Mouse (Mus musculus) forebrain, embryonic 12.5 days (tissue): Measurements from ENCODE around the gene Phlda1. TPM values are rescaled to one million over a fixed set of nuclear protein-coding genes. Genes with fewer than 3 reads are reported as not detected.

ENCODE experiments used
- ATAC-seq: fragments of 200-750 bp; cut with Nextera tagmentation; 2 replicates; pipeline ENCODE4 v1.8.0; 2017; ENCODE audit warnings: moderate TSS enrichment; ENCODE audit not compliant: low FRiP score
- H3K27ac ChIP-seq: fragments of 300-500 bp; sonication (generic); 2 replicates; pipeline ENCODE4 v1.5.1; 2016; ENCODE audit warnings: mild to moderate bottlenecking
- H3K27me3 ChIP-seq: fragments of 300-500 bp; sonication (generic); 2 replicates; pipeline ENCODE4 v1.6.1; 2016; ENCODE audit warnings: mild to moderate bottlenecking
- H3K36me3 ChIP-seq: fragments of 300-500 bp; sonication (generic); replicated peaks from 2 replicates; pipeline ENCODE4 v1.6.1; 2016; ENCODE audit warnings: mild to moderate bottlenecking
- H3K4me1 ChIP-seq: fragments of 300-500 bp; sonication (generic); 2 replicates; pipeline ENCODE4 v1.6.1; 2016
- H3K4me2 ChIP-seq: fragments of 300-500 bp; sonication (generic); 2 replicates; pipeline ENCODE4 v1.6.1; 2016; ENCODE audit warnings: mild to moderate bottlenecking, moderate library complexity
- H3K4me3 ChIP-seq: fragments of 300-500 bp; sonication (generic); replicated peaks from 2 replicates; pipeline ENCODE4 v1.5.1; 2016; ENCODE audit warnings: mild to moderate bottlenecking
- H3K9ac ChIP-seq: fragments of 300-500 bp; sonication (generic); 2 replicates; pipeline ENCODE4 v1.6.1; 2016; ENCODE audit warnings: mild to moderate bottlenecking
- H3K9me3 ChIP-seq: fragments of 300-500 bp; sonication (generic); 2 replicates; pipeline ENCODE4 v1.6.1; 2016
- WGBS: fragments of 180-500 bp; shearing (Covaris S2); methylation state at CpG from one replicate; pipeline ENCODE4 v1.1.7; 2016; 5-methylcytosine and 5-hydroxymethylcytosine counted together
- polyA plus RNA-seq: library from polyadenylated mRNA; unstranded; fragments of >200 nt; fragmentation: Nextera tagmentation; extraction: Ambion mirVana; gene quantifications from 2 replicates; pipeline ENCODE4 v1.2.1, GENCODE M21; 2016

Gene Phlda1
- 17.8 and 18.0 TPM in 2 replicates for polyA plus RNA-seq

DNA sequence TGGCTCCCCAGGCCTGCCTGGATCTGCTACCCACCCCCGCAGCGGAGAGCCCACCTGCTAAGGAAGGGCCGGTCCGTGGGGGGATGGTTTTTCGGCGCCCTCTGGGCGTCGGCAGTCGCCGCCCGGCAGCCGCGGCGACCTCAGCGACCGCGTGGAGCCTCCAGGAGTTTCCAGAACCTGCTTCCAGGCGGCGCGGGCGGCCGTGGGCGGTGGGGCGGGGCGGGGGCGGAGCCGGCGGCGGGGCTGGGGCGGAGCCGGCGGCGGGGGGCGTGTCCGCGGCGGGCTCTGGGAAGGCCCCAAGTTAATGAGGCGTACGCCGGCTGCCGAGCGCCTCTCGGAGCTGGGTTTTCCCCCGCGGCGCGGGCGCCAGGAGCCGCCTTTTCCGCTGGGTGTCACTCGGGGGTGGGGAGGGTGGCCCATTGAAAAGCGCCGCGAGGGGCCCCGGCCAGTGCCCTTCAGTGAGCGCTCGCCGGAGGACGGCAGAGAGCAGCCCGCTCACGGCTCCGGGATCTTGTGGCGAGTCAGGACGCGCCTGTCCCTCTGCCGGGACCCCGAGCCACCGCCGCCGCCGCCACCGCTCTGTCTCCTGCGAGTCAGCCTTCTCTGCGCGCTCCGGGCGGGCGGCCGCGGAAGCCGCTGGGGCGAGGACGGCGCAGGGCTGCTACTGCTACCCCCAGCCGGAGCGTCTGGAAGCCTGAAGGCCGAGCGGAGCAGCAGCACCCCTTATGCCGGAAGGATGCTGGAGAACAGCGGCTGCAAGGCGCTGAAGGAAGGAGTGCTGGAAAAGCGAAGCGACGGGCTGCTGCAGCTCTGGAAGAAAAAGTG lies at the start of gene Phlda1:
TSS of gene Phlda1 (plus strand) at position 186 of the 825 bp plus-strand sequence.
- Histone ChIP-seq H3K4me3 (peak within 1 kb of the TSS; percentile 71), H3K27me3 (peaks cover 7% of the 10 kb centered on the region; the same call in 1 of the 2 replicates)
- under 1% methylated on average over 67 of the region's 94 CpGs for WGBS

DNA sequence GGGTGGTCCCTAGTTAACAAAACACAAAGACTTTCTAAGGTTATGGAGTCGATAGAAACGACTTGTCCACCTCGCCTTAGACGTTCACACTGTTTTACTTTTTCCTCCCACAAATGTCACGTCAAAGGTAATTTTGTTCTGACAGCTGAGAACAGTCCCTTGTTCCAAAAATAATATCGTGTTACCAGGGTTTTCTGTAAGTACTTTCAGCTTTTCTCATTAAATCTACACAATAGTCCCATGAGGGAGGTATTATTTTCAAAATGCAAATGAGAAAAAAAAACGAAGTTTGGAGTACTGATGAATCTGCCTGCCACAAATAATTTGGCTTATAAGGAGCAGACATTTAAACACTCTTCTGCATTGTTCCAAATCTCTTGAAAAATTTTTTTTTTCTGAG lies 48.0 kb upstream of the Phlda1 start:
- 53% methylated on average over 7 of the region's 7 CpGs for whole genome bisulfite sequencing
- peaks cover 21% of the 10 kb centered on the region for H3K4me1 ChIP-seq
- H3K27me3 ChIP-seq: no peaks in the 10 kb centered on the region; the same call in 1 of the 2 replicates
- no peak overlapping the region for H3K4me2 ChIP-seq
- no peaks in the 10 kb centered on the region for H3K36me3 ChIP-seq
- no peak overlapping the region for H3K4me3 ChIP-seq
- no peak overlapping the region for H3K9ac ChIP-seq
- H3K9me3 ChIP-seq: no peaks in the 10 kb centered on the region
- ATAC-seq: no peak
- no peak overlapping the region for H3K27ac ChIP-seq

More for the DNA sequence above, at the start of gene Phlda1:
- Histone ChIP-seq H3K9me3 (no peaks in the 10 kb centered on the region), H3K9ac (peak within 1 kb of the TSS; percentile 87), H3K4me2 (peak within 1 kb of the TSS; percentile 95), H3K36me3 (no peaks in the 10 kb centered on the region), H3K4me1 (peaks cover 28% of the 10 kb centered on the region), H3K27ac (peak within 1 kb of the TSS; percentile 91)
- peak; percentile 90 for ATAC-seq

- no peak overlapping the region for H3K9ac ChIP-seq
- WGBS: 71% methylated on average over 9 of the region's 9 CpGs
- H3K4me1 ChIP-seq: peaks cover 21% of the 10 kb centered on the region
- H3K27ac ChIP-seq: 0 out of 2 replicates have a peak overlapping the region, but pooled peaks have one; percentile 13
- no peaks in the 10 kb centered on the region for H3K36me3 ChIP-seq
- ATAC-seq: no peak
- H3K27me3 ChIP-seq: no peaks in the 10 kb centered on the region; the same call in 1 of the 2 replicates
- no peaks in the 10 kb centered on the region for H3K9me3 ChIP-seq
- H3K4me2 ChIP-seq: no peak overlapping the region
- H3K4me3 ChIP-seq: no peak overlapping the region
Observed at GRCm38 (mm10) chr10:111459040-111459439, 47.0 kb upstream of the Phlda1 start.

GRCm38 (mm10) chr10:111459874-111460273 lies 46.2 kb upstream of the Phlda1 start:
- no peaks in the 10 kb centered on the region for H3K36me3 ChIP-seq
- 81% methylated on average over 3 of the region's 3 CpGs for WGBS
- no peak overlapping the region for H3K9ac ChIP-seq
- no peak for ATAC-seq
- H3K9me3 ChIP-seq: no peaks in the 10 kb centered on the region
- H3K4me1 ChIP-seq: peaks cover 21% of the 10 kb centered on the region
- H3K4me3 ChIP-seq: no peak overlapping the region
- H3K27ac ChIP-seq: no peak overlapping the region
- no peaks in the 10 kb centered on the region for H3K27me3 ChIP-seq
- H3K4me2 ChIP-seq: no peak overlapping the region

- H3K9ac ChIP-seq: no peak overlapping the region
- 3% methylated on average over 4 of the region's 4 CpGs for WGBS
- no peaks in the 10 kb centered on the region for H3K9me3 ChIP-seq
- H3K4me3 ChIP-seq: no peak overlapping the region
- H3K4me1 ChIP-seq: peaks cover 21% of the 10 kb centered on the region
- H3K4me2 ChIP-seq: no peak overlapping the region
- no peaks in the 10 kb centered on the region for H3K27me3 ChIP-seq
- no peaks in the 10 kb centered on the region for H3K36me3 ChIP-seq
- no peak overlapping the region for H3K27ac ChIP-seq
- ATAC-seq: peak; percentile 53; the same call in 1 of the 2 replicates
Observed at GRCm38 (mm10) chr10:111460381-111460780, 45.7 kb upstream of the Phlda1 start.

- ATAC-seq: no peak
- no peak overlapping the region for H3K4me2 ChIP-seq
- H3K27ac ChIP-seq: no peak overlapping the region
- no peak overlapping the region for H3K4me3 ChIP-seq
- whole genome bisulfite sequencing: 89% methylated on average over 1 of the region's 1 CpGs
- no peaks in the 10 kb centered on the region for H3K36me3 ChIP-seq
- no peaks in the 10 kb centered on the region for H3K27me3 ChIP-seq
- no peaks in the 10 kb centered on the region for H3K9me3 ChIP-seq
- peaks cover 11% of the 10 kb centered on the region for H3K4me1 ChIP-seq
- no peak overlapping the region for H3K9ac ChIP-seq
Observed at GRCm38 (mm10) chr10:111464833-111465232, 41.3 kb upstream of the Phlda1 start.

- no peak for ATAC-seq
Observed at GRCm38 (mm10) chr10:111465409-111465808, 40.7 kb upstream of the Phlda1 start.

DNA sequence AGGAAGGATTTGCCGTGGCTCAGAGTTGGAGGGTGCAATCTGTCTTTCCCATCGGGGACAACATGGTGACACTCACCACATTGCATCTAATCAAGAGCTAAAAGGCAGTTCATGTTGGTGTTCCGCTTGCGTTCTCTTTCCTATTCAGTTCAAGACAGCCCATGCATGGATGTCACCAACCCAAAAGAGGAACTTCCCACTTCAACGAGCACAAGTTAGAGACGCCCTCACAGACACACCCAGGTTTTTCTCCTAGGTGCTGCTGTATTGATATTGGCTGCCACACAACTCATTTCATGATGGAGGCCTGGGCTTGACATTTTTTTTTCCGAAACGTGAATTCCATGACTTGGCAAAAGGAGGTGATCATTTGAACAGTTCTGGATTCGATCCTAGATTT lies 34.9 kb upstream of the Phlda1 start:
- WGBS: 91% methylated on average over 9 of the region's 9 CpGs
- Histone ChIP-seq H3K4me3 (no peak overlapping the region), H3K9me3 (no peaks in the 10 kb centered on the region), H3K27ac (no peak overlapping the region), H3K9ac (no peak overlapping the region), H3K36me3 (peaks cover 3% of the 10 kb centered on the region), H3K4me2 (no peak overlapping the region), H3K27me3 (no peaks in the 10 kb centered on the region), H3K4me1 (peaks cover 24% of the 10 kb centered on the region)
- ATAC-seq: no peak

More at GRCm38 (mm10) chr10:111465409-111465808, 40.7 kb upstream of the Phlda1 start:
- 55% methylated on average over 2 of the region's 2 CpGs for WGBS
- H3K27me3 ChIP-seq: no peaks in the 10 kb centered on the region
- peaks cover 5% of the 10 kb centered on the region for H3K4me1 ChIP-seq
- H3K9me3 ChIP-seq: no peaks in the 10 kb centered on the region
- no peak overlapping the region for H3K4me2 ChIP-seq
- no peak overlapping the region for H3K27ac ChIP-seq
- H3K9ac ChIP-seq: no peak overlapping the region
- H3K36me3 ChIP-seq: no peaks in the 10 kb centered on the region
- H3K4me3 ChIP-seq: no peak overlapping the region

DNA sequence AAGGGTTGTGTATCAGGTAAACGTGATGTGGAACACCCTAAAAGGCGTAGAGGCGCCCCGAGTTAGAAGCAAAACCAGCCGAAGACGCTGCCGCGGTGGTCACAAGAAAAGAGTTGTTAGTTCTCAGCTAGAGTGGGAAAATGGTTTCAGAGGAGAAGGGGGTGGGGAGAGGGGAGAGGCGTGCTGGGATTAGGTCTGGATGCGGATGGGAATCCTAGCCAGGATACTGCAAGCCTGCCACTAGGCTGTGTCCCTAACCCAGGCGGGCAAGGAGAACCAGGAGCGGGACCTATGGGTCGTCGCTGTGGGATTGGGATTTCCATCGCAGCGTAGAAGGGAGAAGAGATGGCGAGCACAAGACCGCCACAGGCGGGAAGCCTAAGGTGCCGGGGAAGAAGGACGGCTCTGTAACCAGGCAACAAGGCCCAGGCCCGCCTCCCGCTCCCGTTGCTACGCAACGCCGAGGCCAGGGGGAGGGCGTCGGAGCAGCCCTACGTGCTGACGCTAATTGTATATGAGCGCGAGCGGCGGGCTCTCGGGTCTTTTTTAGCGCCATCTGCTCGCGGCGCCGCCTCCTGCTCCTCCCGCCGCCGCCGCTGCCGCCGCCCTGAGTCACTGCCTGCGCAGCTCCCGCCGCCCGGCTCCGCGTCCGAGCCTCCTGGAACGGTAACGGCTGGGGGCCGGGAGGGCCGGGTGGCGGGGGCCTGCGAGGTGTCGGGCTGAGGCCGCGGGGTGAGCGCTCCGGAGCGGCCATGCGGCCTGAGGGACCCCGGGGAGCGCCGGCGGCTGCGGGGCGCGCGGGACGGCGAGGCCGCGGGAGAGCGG lies 33.2 kb upstream of the Phlda1 start, which contains the start of gene Nap1l1:
TSS of gene Nap1l1 (plus strand) at position 538 of the 825 bp plus-strand sequence.
- peak within 1 kb of the TSS; percentile 98 for H3K9ac ChIP-seq
- H3K27ac ChIP-seq: peak within 1 kb of the TSS; percentile 99
- 0% methylated on average over 69 of the region's 80 CpGs for WGBS
- H3K9me3 ChIP-seq: no peaks in the 10 kb centered on the region
- H3K4me2 ChIP-seq: peak within 1 kb of the TSS; percentile 66
- peaks cover 38% of the 10 kb centered on the region for H3K4me1 ChIP-seq
- peak; percentile 100 for ATAC-seq
- peak within 1 kb of the TSS; percentile 98 for H3K4me3 ChIP-seq
- no peaks in the 10 kb centered on the region for H3K27me3 ChIP-seq
- H3K36me3 ChIP-seq: peaks cover 3% of the 10 kb centered on the region

DNA sequence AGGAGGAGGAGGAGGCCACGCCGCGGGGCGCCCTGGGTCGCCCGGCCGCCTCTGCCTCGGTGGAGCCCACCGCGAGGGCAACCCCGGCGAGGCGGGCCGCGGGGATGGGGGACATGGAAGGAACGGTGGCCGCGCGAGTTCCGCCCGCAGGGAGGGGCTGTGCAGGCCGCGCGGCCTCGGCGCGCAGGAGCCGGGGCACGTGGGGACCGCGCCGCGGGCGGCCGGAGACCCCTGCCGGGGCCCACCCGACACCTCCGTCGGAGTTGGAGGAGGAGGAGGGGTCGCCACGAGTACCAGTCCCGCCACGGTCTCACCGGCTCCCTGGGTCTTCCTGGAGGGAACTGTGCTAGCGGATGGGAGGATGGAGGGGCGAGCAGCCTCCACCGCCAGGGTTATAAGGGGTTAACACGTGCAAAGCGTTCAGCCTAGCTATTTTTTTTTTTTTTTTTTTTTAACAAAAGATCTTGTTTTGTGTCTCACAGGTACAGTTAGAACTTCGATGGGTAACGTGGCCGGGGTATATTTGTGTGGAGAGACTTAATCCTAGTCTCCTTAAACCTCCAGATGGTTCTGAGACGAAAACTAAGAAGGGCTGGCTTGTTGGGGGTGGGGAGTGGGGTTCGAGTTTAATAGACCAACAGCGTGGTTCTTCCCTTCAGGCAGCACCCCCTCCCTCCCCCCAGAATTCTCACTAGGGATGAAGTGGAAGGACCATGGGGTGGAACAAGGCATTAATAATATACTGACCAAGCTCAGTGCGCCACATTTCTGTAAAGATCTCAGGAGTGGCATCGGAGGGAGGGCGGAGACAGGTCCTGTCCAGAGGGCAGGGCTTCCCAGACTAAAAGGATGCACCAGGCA lies 32.3 kb upstream of the Phlda1 start:
- Histone ChIP-seq H3K4me3 (peak overlapping the region; percentile 98), H3K27ac (peak overlapping the region; percentile 99), H3K36me3 (peaks cover 3% of the 10 kb centered on the region), H3K27me3 (no peaks in the 10 kb centered on the region), H3K4me1 (peaks cover 38% of the 10 kb centered on the region), H3K9me3 (no peaks in the 10 kb centered on the region), H3K9ac (peak overlapping the region; percentile 98), H3K4me2 (peak overlapping the region; percentile 66)
- ATAC-seq: peak; percentile 74
- WGBS: under 1% methylated on average over 46 of the region's 58 CpGs

DNA sequence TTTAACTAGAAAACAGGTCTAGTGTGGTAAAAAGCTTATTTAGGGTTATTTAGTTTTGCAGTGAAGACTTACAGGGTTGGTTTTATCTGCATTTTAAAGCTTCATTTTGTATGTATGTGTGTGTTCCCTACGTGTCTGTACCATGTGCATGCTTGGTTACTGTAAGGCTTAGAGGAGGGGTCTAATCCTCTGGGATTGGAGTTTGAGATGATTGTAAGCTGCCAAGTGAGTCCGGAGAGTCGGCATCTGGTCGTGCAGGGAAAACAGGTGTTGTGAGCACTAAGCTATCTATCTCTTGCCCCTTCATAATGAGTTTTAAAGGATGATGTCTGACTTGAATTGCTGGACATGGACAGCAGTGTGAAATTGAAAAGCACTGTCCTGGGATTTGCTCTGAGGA lies 29.8 kb upstream of the Phlda1 start:
- no peaks in the 10 kb centered on the region for H3K9me3 ChIP-seq
- H3K4me1 ChIP-seq: peaks cover 44% of the 10 kb centered on the region
- H3K4me2 ChIP-seq: peak overlapping the region; percentile 29
- peaks cover 8% of the 10 kb centered on the region for H3K36me3 ChIP-seq
- peak overlapping the region; percentile 4; the same call in 1 of the 2 replicates for H3K4me3 ChIP-seq
- H3K27me3 ChIP-seq: no peaks in the 10 kb centered on the region
- 65% methylated on average over 4 of the region's 4 CpGs for WGBS
- H3K9ac ChIP-seq: no peak overlapping the region
- H3K27ac ChIP-seq: no peak overlapping the region
- ATAC-seq: no peak
